Mouse (Mus musculus) kidney, adult 2 months (tissue): ENCODE results near the gene Parp4.

ENCODE experiments used
- CTCF ChIP-seq: fragments of 200-500 bp; conservative IDR thresholded peaks from 2 replicates; pipeline ENCODE4 v1.5.1; 2011; ENCODE audit warnings: low read depth, mild to moderate bottlenecking, control low read depth, low read length, moderate library complexity, mixed read lengths; ENCODE audit not compliant: insufficient read depth, insufficient read length
- POLR2A ChIP-seq: fragments of 200-500 bp; IDR thresholded peaks from one replicate; pipeline ENCODE4 v1.6.1; 2011; ENCODE audit warnings: low read depth, low read length, control low read depth

DNA sequence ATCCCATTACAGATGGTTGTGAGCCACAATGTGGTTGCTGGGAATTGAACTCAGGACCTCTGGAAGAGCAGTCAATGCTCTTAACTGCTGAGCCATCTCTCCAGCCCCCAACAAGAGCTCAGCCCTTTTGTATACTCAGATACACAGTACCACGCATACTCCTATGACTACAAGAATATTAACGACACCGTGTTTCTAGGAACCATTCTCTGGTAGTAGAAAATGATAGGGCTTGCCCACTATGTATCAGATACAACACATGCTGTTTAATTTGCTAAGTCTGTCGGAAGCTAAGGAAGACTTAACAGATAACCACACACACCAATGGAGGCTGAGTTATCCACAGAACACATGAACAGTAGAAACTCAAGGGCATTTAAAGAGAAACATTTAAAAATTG is 127.2 kb downstream of the Parp4 start:
- TF ChIP-seq POLR2A (no peak), CTCF (no peak)
